Mouse (Mus musculus) ES-Bruce4 (cell line): ENCODE results near the gene Metrnl.

Experiments
- CTCF ChIP-seq: IDR thresholded peaks from one replicate; pipeline ENCODE4 v1.8.1; 2011; ENCODE audit warnings: low read depth, low read length
- EP300 ChIP-seq: IDR thresholded peaks from 2 replicates; pipeline ENCODE4 v1.6.1; 2011; ENCODE audit warnings: low read depth, low read length; ENCODE audit not compliant: insufficient read depth
- POLR2A ChIP-seq: IDR thresholded peaks from one replicate; pipeline ENCODE4 v1.8.1; 2011; ENCODE audit warnings: low read length; ENCODE audit not compliant: insufficient read depth

- TF ChIP-seq POLR2A (no peak), CTCF (no peak), EP300 (no peak)
These were observed 47.7 kb upstream of the Metrnl start for GRCm38 (mm10) chr11:121653631-121654030.
